Mouse (Mus musculus) myocyte (in vitro differentiated cells): ENCODE results near the gene Ccer1.

Experiments
- E2F4 ChIP-seq: IDR thresholded peaks from one replicate; pipeline ENCODE4 v1.6.1; 2011; ENCODE audit warnings: mild to moderate bottlenecking, control low read depth, moderate library complexity; ENCODE audit not compliant: insufficient read depth
- MAX ChIP-seq: IDR thresholded peaks from one replicate; pipeline ENCODE4 v1.6.1; 2011; ENCODE audit warnings: low read depth, mild to moderate bottlenecking, control low read depth
- POLR2A ChIP-seq: IDR thresholded peaks from one replicate; pipeline ENCODE4 v1.6.1; 2011; ENCODE audit warnings: low read depth, mild to moderate bottlenecking, control low read depth, moderate library complexity; ENCODE audit not compliant: insufficient read length
- POLR2AphosphoS2 ChIP-seq: IDR thresholded peaks from one replicate; pipeline ENCODE4 v1.6.1; 2011; ENCODE audit warnings: low read depth, control low read depth; ENCODE audit not compliant: insufficient read length
- TCF12 ChIP-seq: IDR thresholded peaks from one replicate; pipeline ENCODE4 v1.6.1; 2011; ENCODE audit warnings: mild to moderate bottlenecking, control low read depth; ENCODE audit not compliant: poor library complexity, insufficient read depth, severe bottlenecking

DNA sequence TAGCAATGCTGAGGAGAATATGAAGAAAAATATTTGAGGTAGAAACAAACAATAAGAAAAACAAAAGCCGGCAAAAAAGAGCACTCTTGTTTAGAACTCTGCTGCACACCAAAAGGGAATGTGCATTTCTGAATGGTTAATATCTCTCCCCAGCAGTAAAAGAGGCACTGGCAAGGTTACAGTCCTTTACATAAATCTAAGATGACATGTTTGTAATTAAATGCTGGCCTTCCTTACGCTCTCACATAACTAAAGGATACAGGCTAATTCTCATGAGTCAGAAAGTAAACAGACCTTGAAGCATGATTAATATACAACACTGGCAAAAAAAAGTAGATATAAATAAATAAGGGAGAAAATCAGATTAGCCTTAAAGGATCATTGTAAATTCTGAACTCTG, 42.5 kb upstream of the Ccer1 start:
- no peak for TF ChIP-seq POLR2A
- TF ChIP-seq MAX: no peak
- no peak for TF ChIP-seq POLR2AphosphoS2
- no peak for TF ChIP-seq E2F4
- no peak for TF ChIP-seq TCF12
